Mouse (Mus musculus): ENCODE measurements around the gene Ccsap. TPM values are rescaled to one million over a fixed set of nuclear protein-coding genes. Genes with fewer than 3 reads are reported as not detected.

Ccsap gene
- total and polyA plus RNA-seq, 3 experiments: 5.0 to 6.2 (median 5.4) TPM

GRCm38 (mm10) chr8:123846509-123846908 is 13.5 kb downstream of the Ccsap start:
- in situ Hi-C loops (cut with MboI; ENCODE audit: low pct_ligation_motif_present, low pct_unique_long_range_greater_than_20kb, low sequenced_read_pairs) (no loop called here), dilution Hi-C loops (cut with MboI; ENCODE audit: extremely low pct_ligation_motif_present, extremely low pct_unique_long_range_greater_than_20kb, low sequenced_read_pairs) (no loop called here)
- Histone ChIP-seq H3K4me3 (replicated peaks in 1 of 3; ENCODE audit: low read depth in 2 of 3, low read length in 2 of 3, poor library complexity in 1 of 3) (no peak overlapping the region), H3K27me3 (replicated peaks) (no peaks in the 10 kb centered on the region), H3K9ac (ENCODE audit: insufficient read depth, low read depth) (no peak overlapping the region), H3K9me3 (replicated peaks; ENCODE audit: low read length) (no peaks in the 10 kb centered on the region), H3K79me2 (replicated peaks; ENCODE audit: control insufficient read depth, extremely low read depth, insufficient read depth, poor library complexity, severe bottlenecking) (peaks cover 10% of the 10 kb centered on the region; the same call in 1 of the 2 replicates), H3K36me3 (replicated peaks in 1 of 2; ENCODE audit: control insufficient read depth in 1 of 2, insufficient read depth in 1 of 2, low read length in 1 of 2) (peaks cover 5 to 39% of the 10 kb centered on the region in 2 experiments), H3K4me2 (ENCODE audit: insufficient read depth, low read depth, poor library complexity, severe bottlenecking) (no peak overlapping the region), H3K27ac (ENCODE audit: insufficient read depth, low read depth) (no peak overlapping the region), H3K4me1 (ENCODE audit: control insufficient read depth in 1 of 2, insufficient read depth in 2 of 2) (peaks cover 3 to 38% of the 10 kb centered on the region in 2 experiments; a peak in 3 of 4 replicates)
- DNase-seq (ENCODE audit: extremely low read depth): no peak
- no peak for TF ChIP-seq MYC (IDR thresholded peaks at IDR 0.05; ENCODE audit: low read depth, low read length)
- no peak for TF ChIP-seq RAD21 (IDR thresholded peaks at IDR 0.05; ENCODE audit: low read depth, low read length)
- no peak for TF ChIP-seq CTCF (conservative IDR thresholded peaks at IDR 0.05 in 1 of 2, IDR thresholded peaks at IDR 0.05 in 1 of 2; ENCODE audit: low read depth in 2 of 2, low read length in 2 of 2)
- no peak for TF ChIP-seq USF1 (IDR thresholded peaks at IDR 0.05; ENCODE audit: low read depth, low read length)
- TF ChIP-seq E2F4 (IDR thresholded peaks at IDR 0.05; ENCODE audit: insufficient replicate concordance, low read depth, low read length): no peak
- TF ChIP-seq IRF4 (IDR thresholded peaks at IDR 0.05; ENCODE audit: low read depth, low read length): no peak
- no peak for TF ChIP-seq MAZ (IDR thresholded peaks at IDR 0.05; ENCODE audit: low read depth, low read length)

DNA sequence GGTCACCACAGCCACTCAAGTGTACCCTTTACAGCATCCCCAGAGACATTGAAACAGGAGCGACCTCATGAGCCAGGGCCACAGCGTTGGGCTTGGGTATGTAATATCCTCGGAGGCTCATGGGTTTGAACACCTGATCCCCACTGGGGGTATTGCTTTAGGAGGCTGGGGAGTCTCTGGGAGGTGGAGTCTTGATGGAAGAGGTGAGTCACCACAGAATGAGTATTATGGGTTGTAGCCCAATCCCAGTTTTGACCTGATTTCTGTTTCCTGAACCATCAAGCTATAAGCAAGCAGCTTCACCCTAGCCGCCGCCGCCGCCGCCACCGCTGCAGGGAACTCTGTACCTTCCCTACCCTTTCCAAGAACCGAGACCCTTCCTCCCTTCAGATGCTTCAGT is 14.0 kb downstream of the Ccsap start:
- dilution Hi-C loops (cut with MboI; ENCODE audit: extremely low pct_ligation_motif_present, extremely low pct_unique_long_range_greater_than_20kb, low sequenced_read_pairs) (no loop called here), in situ Hi-C loops (cut with MboI; ENCODE audit: low pct_ligation_motif_present, low pct_unique_long_range_greater_than_20kb, low sequenced_read_pairs) (no loop called here)
- Histone ChIP-seq H3K27ac (ENCODE audit: insufficient read depth, low read depth) (no peak overlapping the region), H3K79me2 (replicated peaks; ENCODE audit: control insufficient read depth, extremely low read depth, insufficient read depth, poor library complexity, severe bottlenecking) (peaks cover 10% of the 10 kb centered on the region; the same call in 1 of the 2 replicates), H3K36me3 (replicated peaks in 1 of 2; ENCODE audit: control insufficient read depth in 1 of 2, insufficient read depth in 1 of 2, low read length in 1 of 2) (peaks cover 5 to 44% of the 10 kb centered on the region in 2 experiments), H3K27me3 (replicated peaks) (no peaks in the 10 kb centered on the region), H3K9me3 (replicated peaks; ENCODE audit: low read length) (no peaks in the 10 kb centered on the region), H3K4me1 (ENCODE audit: control insufficient read depth in 1 of 2, insufficient read depth in 2 of 2) (peaks cover 3 to 38% of the 10 kb centered on the region in 2 experiments; a peak in 3 of 4 replicates), H3K4me2 (ENCODE audit: insufficient read depth, low read depth, poor library complexity, severe bottlenecking) (no peak overlapping the region), H3K4me3 (replicated peaks in 1 of 3; ENCODE audit: low read depth in 2 of 3, low read length in 2 of 3, poor library complexity in 1 of 3) (no peak overlapping the region), H3K9ac (ENCODE audit: insufficient read depth, low read depth) (no peak overlapping the region)
- TF ChIP-seq NELFE (IDR thresholded peaks at IDR 0.05; ENCODE audit: low read depth, low read length) (no peak), MEF2A (IDR thresholded peaks at IDR 0.05; ENCODE audit: borderline replicate concordance, low read depth, low read length) (no peak), ETS1 (conservative IDR thresholded peaks at IDR 0.05; ENCODE audit: low read depth, low read length) (no peak), MAX (IDR thresholded peaks at IDR 0.05; ENCODE audit: low read length) (no peak), CHD1 (IDR thresholded peaks at IDR 0.05; ENCODE audit: low read depth, low read length) (no peak), RCOR1 (conservative IDR thresholded peaks at IDR 0.05; ENCODE audit: low read depth, low read length) (no peak), RAD21 (IDR thresholded peaks at IDR 0.05; ENCODE audit: low read depth, low read length) (no peak), MXI1 (IDR thresholded peaks at IDR 0.05; ENCODE audit: low read depth, low read length) (no peak), CHD2 (IDR thresholded peaks at IDR 0.05; ENCODE audit: low read length) (no peak), USF2 (conservative IDR thresholded peaks at IDR 0.05; ENCODE audit: low read depth, low read length) (no peak)
- DNase-seq (ENCODE audit: extremely low read depth): no peak
